Mouse (Mus musculus) stomach, postnatal 0 days (tissue): ENCODE results near the gene Slc18b1. TPM values are rescaled to one million over a fixed set of nuclear protein-coding genes. Genes with fewer than 3 reads are reported as not detected.
"Not testable (repeated sequence)": the region's sequence is repeated elsewhere in the genome, so short reads cannot be mapped to it uniquely, and the experiment has no call there.

Experiments
- ATAC-seq: fragments of 200-750 bp; cut with Nextera tagmentation; 2 replicates; pipeline ENCODE4 v1.8.0; 2017; ENCODE audit not compliant: low FRiP score, low TSS enrichment
- DNase-seq: peaks from one replicate; pipeline ENCODE4 v3.0.0-alpha.2; 2016; ENCODE audit warnings: low spot score
- H3K27ac ChIP-seq: fragments of 300-500 bp; sonication (generic); replicated peaks from 2 replicates; pipeline ENCODE4 v1.5.1; 2014; ENCODE audit warnings: mild to moderate bottlenecking, control low read depth
- H3K27me3 ChIP-seq: fragments of 300-500 bp; sonication (generic); 2 replicates; pipeline ENCODE4 v1.6.1; 2014; ENCODE audit warnings: low read length; ENCODE audit not compliant: control insufficient read depth, insufficient read depth
- H3K36me3 ChIP-seq: fragments of 300-500 bp; sonication (generic); 2 replicates; pipeline ENCODE4 v1.6.1; 2014; ENCODE audit warnings: low read length, mixed read lengths; ENCODE audit not compliant: control insufficient read depth, insufficient read depth
- H3K4me1 ChIP-seq: fragments of 300-500 bp; sonication (generic); replicated peaks from 2 replicates; pipeline ENCODE4 v1.6.1; 2014; ENCODE audit warnings: antibody characterized with exemption; ENCODE audit not compliant: control insufficient read depth, insufficient read depth
- H3K4me2 ChIP-seq: fragments of 300-500 bp; sonication (generic); replicated peaks from 2 replicates; pipeline ENCODE4 v1.6.1; 2014; ENCODE audit warnings: low read depth, mild to moderate bottlenecking, control low read depth, moderate library complexity
- H3K4me3 ChIP-seq: fragments of 300-500 bp; sonication (generic); 2 replicates; pipeline ENCODE4 v1.5.1; 2014; ENCODE audit warnings: low read depth, low read length, control low read depth
- H3K9ac ChIP-seq: fragments of 300-500 bp; sonication (generic); 2 replicates; pipeline ENCODE4 v1.6.1; 2014; ENCODE audit warnings: mild to moderate bottlenecking, low read length, control low read depth, mixed read lengths
- H3K9me3 ChIP-seq: fragments of 300-500 bp; sonication (generic); 2 replicates; pipeline ENCODE4 v1.6.1; 2016; ENCODE audit warnings: low read length; ENCODE audit not compliant: control insufficient read depth
- CTCF ChIP-seq: IDR thresholded peaks from 2 replicates; pipeline ENCODE4 v1.5.1; 2016; ENCODE audit warnings: antibody characterized with exemption, low read depth, mild to moderate bottlenecking, moderate library complexity
- EP300 ChIP-seq: optimal IDR thresholded peaks from 2 replicates; pipeline ENCODE3; 2016; ENCODE audit warnings: antibody characterized with exemption
- WGBS: fragments of 180-500 bp; shearing (Covaris S2); extraction: QIAGEN DNeasy Blood & Tissue Kit; methylation state at CpG from one replicate; pipeline ENCODE4 v1.1.7; 2014; 5-methylcytosine and 5-hydroxymethylcytosine counted together
- polyA plus RNA-seq: library from polyadenylated mRNA; unstranded; fragments of >200 nt; fragmentation: Nextera tagmentation; extraction: Ambion mirVana; gene quantifications from 2 replicates; pipeline ENCODE4 v1.2.1, GENCODE M21; 2015

Gene Slc18b1
- polyA plus RNA-seq, 1 experiment from 2014 or later, result 9.2 TPM

GRCm38 (mm10) chr10:23782855-23783492, 13.8 kb upstream of the Slc18b1 start:
- Histone ChIP-seq H3K4me2 (no peak overlapping the region), H3K9me3 (no peaks in the 10 kb centered on the region), H3K4me1 (no peaks in the 10 kb centered on the region), H3K9ac (no peak overlapping the region), H3K27me3 (no peaks in the 10 kb centered on the region), H3K4me3 (no peak overlapping the region), H3K36me3 (peaks cover 9% of the 10 kb centered on the region; the same call in 1 of the 2 replicates), H3K27ac (no peak overlapping the region)
- TF ChIP-seq CTCF (no peak), EP300 (no peak)
- 40% methylated on average over 2 of the region's 2 CpGs for WGBS
- DNase-seq (no peak), ATAC-seq (no peak)

GRCm38 (mm10) chr10:23783493-23783884, 13.3 kb upstream of the Slc18b1 start:
- Histone ChIP-seq H3K9me3 (no peaks in the 10 kb centered on the region), H3K4me3 (no peak overlapping the region), H3K27ac (no peak overlapping the region), H3K36me3 (peaks cover 9% of the 10 kb centered on the region; the same call in 1 of the 2 replicates), H3K27me3 (no peaks in the 10 kb centered on the region), H3K4me1 (no peaks in the 10 kb centered on the region), H3K4me2 (no peak overlapping the region), H3K9ac (no peak overlapping the region)
- no peak for ATAC-seq
- WGBS, result 30% methylated on average over 2 of the region's 2 CpGs
- no peak for DNase-seq
- TF ChIP-seq CTCF (no peak), EP300 (no peak)

GRCm38 (mm10) chr10:23784121-23784520, 12.7 kb upstream of the Slc18b1 start:
- no peak overlapping the region for H3K4me3 ChIP-seq
- H3K4me1 ChIP-seq, result no peaks in the 10 kb centered on the region
- TF ChIP-seq CTCF (no peak), EP300 (no peak)
- H3K36me3 ChIP-seq, result peaks cover 9% of the 10 kb centered on the region; the same call in 1 of the 2 replicates
- ATAC-seq, result no peak
- H3K27ac ChIP-seq, result no peak overlapping the region
- H3K27me3 ChIP-seq, result no peaks in the 10 kb centered on the region
- H3K9me3 ChIP-seq, result no peaks in the 10 kb centered on the region
- no peak for DNase-seq
- 46% methylated on average over 2 of the region's 2 CpGs for WGBS
- no peak overlapping the region for H3K4me2 ChIP-seq
- 0 out of 2 replicates have a peak overlapping the region, but pooled peaks have one; percentile 18 for H3K9ac ChIP-seq

GRCm38 (mm10) chr10:23785599-23785998, 11.2 kb upstream of the Slc18b1 start:
- not testable (repeated sequence) for H3K4me1 ChIP-seq, DNase-seq, H3K27me3 ChIP-seq, H3K27ac ChIP-seq, ATAC-seq, H3K9me3 ChIP-seq, H3K36me3 ChIP-seq
- Histone ChIP-seq H3K9ac (peak overlapping the region; percentile 77), H3K4me2 (peak overlapping the region; percentile 54), H3K4me3 (peak overlapping the region; percentile 68)
- WGBS, result 44% methylated on average over 7 of the region's 7 CpGs

GRCm38 (mm10) chr10:23786040-23786439, 10.7 kb upstream of the Slc18b1 start:
- Histone ChIP-seq H3K4me2 (peak overlapping the region; percentile 54), H3K4me1 (no peaks in the 10 kb centered on the region), H3K27me3 (no peaks in the 10 kb centered on the region), H3K36me3 (peaks cover 9% of the 10 kb centered on the region; the same call in 1 of the 2 replicates), H3K4me3 (peak overlapping the region; percentile 68), H3K27ac (0 out of 2 replicates have a peak overlapping the region, but pooled peaks have one; percentile 2), H3K9ac (peak overlapping the region; percentile 77), H3K9me3 (no peaks in the 10 kb centered on the region)
- 1% methylated on average over 4 of the region's 4 CpGs for WGBS
- no peak for ATAC-seq
- no peak for DNase-seq
- TF ChIP-seq EP300, result no peak
- no peak for TF ChIP-seq CTCF

- not testable (repeated sequence) for DNase-seq, H3K36me3 ChIP-seq, H3K9me3 ChIP-seq, H3K27me3 ChIP-seq, H3K4me1 ChIP-seq
- Histone ChIP-seq H3K4me3 (peak overlapping the region; percentile 68), H3K27ac (peak overlapping the region; percentile 71), H3K9ac (peak overlapping the region; percentile 77), H3K4me2 (peak overlapping the region; percentile 54)
- WGBS, result under 1% methylated on average over 23 of the region's 23 CpGs
- ATAC-seq, result peak; percentile 50
These were observed 10.2 kb upstream of the Slc18b1 start for GRCm38 (mm10) chr10:23786631-23787038.
